Mouse (Mus musculus) lung, adult 2 months (tissue): ENCODE measurements around the gene Egln3.

Experiments
- CTCF ChIP-seq: fragments of 200-500 bp; IDR thresholded peaks from 2 replicates; pipeline ENCODE4 v1.5.1; 2011; ENCODE audit warnings: mild to moderate bottlenecking, low read length, control low read depth; ENCODE audit not compliant: insufficient read depth
- POLR2A ChIP-seq: fragments of 200-500 bp; IDR thresholded peaks from 2 replicates; pipeline ENCODE4 v1.6.1; 2011; ENCODE audit warnings: low read depth, mild to moderate bottlenecking, control low read depth, low read length, borderline replicate concordance; ENCODE audit errors: extremely low read depth

DNA sequence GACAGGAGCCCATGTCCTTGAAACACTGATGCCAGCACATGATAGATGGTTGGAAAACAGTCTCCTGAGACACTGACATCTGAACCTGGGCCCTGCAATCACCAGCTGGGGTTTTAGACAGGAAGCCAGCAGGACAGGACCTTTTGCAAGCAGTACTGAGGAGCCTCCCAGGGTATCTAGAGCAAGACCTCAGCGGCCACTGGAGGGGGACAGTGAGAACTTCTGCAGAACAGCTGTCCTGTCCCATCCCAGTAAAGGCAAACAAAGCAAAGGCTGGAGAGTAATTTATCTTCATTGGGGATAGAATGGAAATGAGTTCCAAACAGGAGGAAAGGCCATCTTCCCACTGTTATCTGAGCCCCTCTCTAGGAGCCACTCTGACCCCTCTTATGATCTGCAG is 1.5 kb upstream of the Egln3 start:
- peak; percentile 40; the same call in 1 of the 2 replicates for TF ChIP-seq CTCF
- TF ChIP-seq POLR2A = no peak
